Mouse (Mus musculus): ENCODE measurements at regions not wholly inside any gene's neighbourhood (a gene's known extent, or its start where the extent isn't known, plus 50 kb on each side); places are given as distances from the start of the nearest gene placed in this dataset.

GRCm38 (mm10) chr19:54757761-54758160 lies 369.3 kb downstream of the Gpam start:
- no peak for DNase-seq

DNA sequence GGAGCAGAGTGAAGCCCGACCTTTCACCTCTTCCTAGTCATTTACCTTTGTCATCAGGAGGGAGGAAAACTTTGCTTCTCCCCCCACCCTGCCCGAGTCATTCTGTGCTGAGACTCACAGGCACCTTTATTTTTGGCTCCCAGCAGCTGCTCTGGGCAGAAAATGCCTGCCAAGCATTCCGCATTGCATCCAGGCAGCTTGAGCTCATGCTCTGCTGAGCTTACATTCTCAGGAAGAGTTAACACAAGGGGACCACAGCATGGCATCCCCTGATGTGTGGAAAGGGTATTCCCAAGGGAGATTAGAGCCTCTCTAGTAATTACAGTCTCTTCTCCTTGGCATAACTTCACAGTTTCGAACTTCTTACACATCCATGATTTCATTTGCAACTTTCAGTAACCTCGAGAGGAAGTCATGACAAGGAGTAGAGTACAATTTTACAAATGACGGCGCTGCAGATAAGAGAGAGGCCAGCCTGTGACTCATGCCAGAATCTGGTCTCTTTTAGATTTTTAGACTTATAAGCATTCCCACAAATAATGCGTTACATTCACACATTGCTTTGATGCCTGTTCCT lies 370.3 kb downstream of the Gpam start:
- no peak for DNase-seq

DNA sequence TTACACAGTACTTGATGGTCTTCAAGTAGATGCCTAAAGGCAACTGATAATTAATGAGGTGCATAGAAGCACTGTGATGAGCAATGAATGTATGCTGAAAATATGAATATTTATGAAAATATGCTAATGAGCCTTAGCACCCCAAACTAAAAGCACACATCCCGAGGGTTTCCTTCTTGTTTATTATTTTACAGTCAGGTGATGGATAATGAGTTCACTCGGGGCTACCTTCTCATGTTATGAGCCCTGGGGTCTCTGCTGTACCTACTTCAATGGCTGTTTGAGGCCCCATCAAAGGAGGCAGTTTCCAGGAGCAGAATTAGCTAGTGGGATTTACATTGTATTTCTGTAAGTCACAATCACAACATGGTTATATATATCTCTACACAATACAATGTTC lies 371.6 kb downstream of the Gpam start:
- DNase-seq, result no peak

DNA sequence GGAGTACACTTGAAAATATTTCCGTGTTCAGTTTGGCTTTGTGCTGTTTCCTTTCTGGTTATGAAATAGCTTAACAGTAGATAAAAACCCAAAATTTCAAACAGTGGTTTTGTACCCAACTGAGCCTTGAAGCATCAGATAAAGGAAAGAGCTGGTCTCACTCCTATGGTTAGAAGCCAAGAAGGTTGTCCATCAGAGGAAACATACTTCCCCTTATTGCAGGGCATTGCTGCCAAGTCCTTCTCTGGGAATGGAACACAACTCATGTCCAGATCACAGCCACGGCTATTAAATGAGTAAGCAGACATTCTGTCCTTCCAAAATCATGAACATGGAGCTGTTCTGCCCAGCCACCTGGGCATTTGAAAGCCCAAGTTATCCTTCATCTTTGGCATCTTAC lies 393.1 kb downstream of the Gpam start:
- no peak for DNase-seq

DNA sequence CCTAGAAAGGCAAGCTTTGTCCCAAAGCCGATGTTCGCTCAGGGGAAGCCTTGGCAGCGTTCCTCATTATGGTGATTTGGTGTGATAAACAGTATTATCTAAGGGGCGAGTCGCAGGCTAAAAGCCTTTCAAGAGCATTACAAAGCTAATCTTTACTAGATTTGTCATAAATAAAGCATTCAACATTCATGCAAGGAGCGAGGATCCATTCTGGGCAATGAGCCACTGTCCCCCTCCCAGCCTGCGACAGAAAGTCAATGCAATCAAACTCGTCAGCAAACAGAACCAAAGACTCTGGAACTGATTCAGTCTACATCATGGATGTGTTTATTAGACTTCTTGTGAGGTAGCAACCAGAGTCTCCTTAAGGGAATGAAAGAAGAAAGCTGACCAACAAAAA lies 395.3 kb downstream of the Gpam start:
- DNase-seq, result no peak

- no peak for DNase-seq
Observed at GRCm38 (mm10) chr19:54731315-54731714, 395.7 kb downstream of the Gpam start.

GRCm38 (mm10) chr19:54730801-54731200 lies 396.2 kb downstream of the Gpam start:
- DNase-seq, result no peak

DNA sequence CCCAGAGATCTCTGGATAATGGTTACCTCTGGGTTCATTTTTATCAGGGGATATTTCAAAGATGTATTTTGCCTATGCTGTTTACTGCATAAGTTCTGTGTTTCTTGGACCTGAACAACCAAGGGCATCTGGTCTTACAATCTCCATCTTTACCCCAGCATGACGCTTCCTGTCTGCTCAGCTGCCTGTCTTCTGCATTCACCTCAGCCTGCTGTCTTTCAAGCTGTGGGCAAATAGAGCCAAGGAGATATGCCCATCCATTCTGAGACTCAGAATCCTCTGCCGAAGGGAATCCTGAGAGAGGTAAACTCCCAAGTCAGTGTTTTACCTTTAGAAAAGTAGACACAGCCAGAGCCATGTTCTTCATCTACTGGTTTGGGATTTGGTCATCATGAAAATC lies 396.7 kb downstream of the Gpam start:
- DNase-seq, result no peak

GRCm38 (mm10) chr19:54722091-54722490 lies 404.9 kb downstream of the Gpam start:
- DNase-seq, result no peak

- peak in 1 of 2 experiments; percentile 2 for DNase-seq
Observed at GRCm38 (mm10) chr19:54697411-54697810, 429.6 kb downstream of the Gpam start.

DNA sequence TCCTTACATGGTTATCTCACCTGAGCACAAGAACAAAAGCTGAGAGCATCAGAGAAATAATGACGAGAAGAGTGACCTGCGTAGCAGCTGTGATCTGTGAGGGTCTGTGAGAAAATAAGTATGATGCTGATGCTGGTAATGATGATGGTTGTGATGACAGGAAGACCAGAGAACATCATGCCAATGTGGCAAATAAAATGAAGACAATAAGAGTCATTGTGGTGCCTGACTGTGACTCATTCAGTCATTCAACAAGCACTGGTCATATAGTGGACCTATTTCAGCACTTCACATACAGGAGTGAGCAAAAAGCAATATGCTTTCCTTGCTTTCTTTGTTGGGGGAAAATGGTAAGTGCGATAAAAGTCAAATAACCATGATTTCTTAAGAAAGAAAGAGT lies 433.3 kb downstream of the Gpam start:
- DNase-seq, result no peak

- no peak for DNase-seq
Observed at GRCm38 (mm10) chr19:54693094-54693493, 433.9 kb downstream of the Gpam start.

DNA sequence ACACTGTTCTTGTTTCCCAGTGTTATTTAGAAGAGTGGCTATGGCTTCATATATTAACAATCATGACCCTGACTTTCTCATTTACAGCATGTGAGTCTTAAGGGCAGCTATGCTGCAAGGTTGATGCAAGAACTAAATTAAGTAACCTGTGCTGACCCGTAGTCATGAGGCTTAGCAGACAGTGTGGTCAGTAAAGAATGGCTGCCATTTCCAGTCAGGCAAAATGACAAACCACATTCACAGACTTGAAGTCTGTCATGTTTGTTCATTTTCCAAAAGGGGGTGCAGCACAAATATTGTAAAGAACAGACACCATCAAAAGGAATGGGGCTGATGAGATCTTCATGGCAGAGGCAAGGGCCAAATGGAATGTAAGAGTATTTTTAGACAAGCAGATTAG lies 435.2 kb downstream of the Gpam start:
- no peak for DNase-seq

GRCm38 (mm10) chr19:54688630-54689029 lies 438.4 kb downstream of the Gpam start:
- DNase-seq, result no peak

DNA sequence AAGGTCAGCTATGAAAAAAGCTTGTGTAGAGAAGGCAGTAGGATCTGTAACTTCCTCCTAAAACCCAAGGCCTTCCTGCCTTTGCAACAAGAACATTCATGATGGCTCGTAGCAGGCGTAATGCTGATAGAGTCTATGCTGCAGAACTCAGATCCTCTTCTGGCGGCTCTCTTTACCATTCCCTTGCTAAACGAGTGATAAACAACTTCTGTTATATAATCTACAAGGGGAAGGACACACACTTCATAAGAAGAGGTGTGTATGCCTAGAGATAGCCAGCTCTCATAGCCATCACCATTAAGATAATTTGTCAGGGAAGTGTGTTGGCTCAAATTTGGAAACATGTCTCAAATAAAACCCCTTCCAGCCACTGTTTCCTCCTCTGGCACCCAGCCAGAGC lies 441.9 kb downstream of the Gpam start:
- DNase-seq, result no peak

Data from thymus, postnatal 36 days (tissue).